Mouse (Mus musculus): ENCODE measurements around the gene Inf2. TPM values are rescaled to one million over a fixed set of nuclear protein-coding genes. Genes with fewer than 3 reads are reported as not detected.

Gene Inf2
- polyA plus RNA-seq, 1 experiment, result 11.0 TPM

DNA sequence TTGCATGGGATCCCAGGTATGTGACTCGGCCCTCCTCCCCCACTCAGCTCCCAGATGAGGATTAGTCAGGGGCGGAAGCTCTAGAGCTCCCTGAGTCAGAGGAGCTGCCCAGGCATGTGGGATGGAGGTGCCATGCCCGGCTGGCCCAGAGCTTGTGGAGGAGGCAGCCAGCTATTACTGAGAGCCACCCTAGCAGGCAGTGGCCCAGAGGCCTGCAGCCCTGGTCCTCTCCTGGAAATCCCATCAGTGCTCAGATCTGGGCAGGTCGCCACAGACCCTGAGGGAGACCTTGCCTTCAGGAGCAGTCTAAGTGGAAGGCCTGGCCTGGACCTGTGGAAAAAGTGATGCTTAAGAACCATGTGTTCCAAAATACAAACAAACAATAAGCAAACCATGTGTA, 7.0 kb downstream of the Inf2 start:
- Histone ChIP-seq H3K27ac (ENCODE audit: insufficient read depth, low read depth, low read length) (no peak overlapping the region), H3K4me1 (ENCODE audit: control insufficient read depth, insufficient read depth, insufficient read length, low read length) (peaks cover 18% of the 10 kb centered on the region), H3K4me3 (ENCODE audit: low read depth, low read length) (no peak overlapping the region), H3K36me3 (ENCODE audit: control insufficient read depth, insufficient read depth, low read length) (no peaks in the 10 kb centered on the region), H3K27me3 (ENCODE audit: control insufficient read depth, insufficient read depth, low read length) (no peaks in the 10 kb centered on the region)
- 90% methylated on average over 4 of the region's 4 CpGs for WGBS
- TF ChIP-seq CTCF (IDR thresholded peaks at IDR 0.05; ENCODE audit: extremely low read depth, insufficient read length, insufficient replicate concordance, low read depth, low read length) (no peak), POLR2A (IDR thresholded peaks at IDR 0.05; ENCODE audit: low read depth, low read length) (no peak)

GRCm38 (mm10) chr12:112596454-112596853, 7.9 kb downstream of the Inf2 start:
- Histone ChIP-seq H3K36me3 (ENCODE audit: control insufficient read depth, insufficient read depth, low read length) (no peaks in the 10 kb centered on the region), H3K4me3 (ENCODE audit: low read depth, low read length) (no peak overlapping the region), H3K27me3 (ENCODE audit: control insufficient read depth, insufficient read depth, low read length) (no peaks in the 10 kb centered on the region), H3K4me1 (ENCODE audit: control insufficient read depth, insufficient read depth, insufficient read length, low read length) (peaks cover 18% of the 10 kb centered on the region), H3K27ac (ENCODE audit: insufficient read depth, low read depth, low read length) (no peak overlapping the region)
- no peak for TF ChIP-seq POLR2A (IDR thresholded peaks at IDR 0.05; ENCODE audit: low read depth, low read length)
- TF ChIP-seq CTCF (IDR thresholded peaks at IDR 0.05; ENCODE audit: extremely low read depth, insufficient read length, insufficient replicate concordance, low read depth, low read length), result no peak
- 66% methylated on average over 9 of the region's 9 CpGs for WGBS

DNA sequence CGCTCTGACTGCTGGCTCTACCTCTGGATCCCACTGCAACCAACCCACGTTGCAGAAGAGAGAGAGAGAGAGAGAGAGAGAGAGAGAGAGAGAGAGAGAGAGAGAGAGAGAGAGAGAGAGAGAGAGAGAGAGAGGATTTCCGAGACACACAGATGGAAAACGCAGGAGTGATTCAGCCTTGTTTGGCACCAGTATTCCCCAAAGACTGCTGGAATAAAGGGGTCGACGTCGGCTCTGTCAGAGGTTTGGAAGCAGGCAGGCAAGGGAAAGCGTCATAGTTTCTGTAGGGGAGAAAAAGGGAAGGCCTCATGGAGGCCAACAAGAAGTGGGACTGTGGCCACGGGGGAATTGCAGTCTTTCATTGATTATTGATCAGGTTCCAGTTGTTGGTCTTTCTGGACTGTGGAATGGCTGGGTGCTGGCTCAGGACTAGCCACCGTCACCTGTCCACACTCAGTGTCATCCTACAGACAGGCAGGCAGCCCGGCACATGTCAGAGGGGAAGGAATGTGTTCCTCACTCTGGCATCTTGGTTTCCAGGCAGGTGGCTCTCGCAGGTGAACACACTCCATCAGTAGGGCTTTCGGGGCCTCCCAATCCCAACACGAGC, 8.4 kb downstream of the Inf2 start:
- TF ChIP-seq POLR2A (IDR thresholded peaks at IDR 0.05; ENCODE audit: low read depth, low read length) (no peak), CTCF (IDR thresholded peaks at IDR 0.05; ENCODE audit: extremely low read depth, insufficient read length, insufficient replicate concordance, low read depth, low read length) (no peak)
- WGBS, result 79% methylated on average over 14 of the region's 14 CpGs

GRCm38 (mm10) chr12:112597618-112598017, 9.0 kb downstream of the Inf2 start:
- Histone ChIP-seq H3K27ac (ENCODE audit: insufficient read depth, low read depth, low read length) (no peak overlapping the region), H3K36me3 (ENCODE audit: control insufficient read depth, insufficient read depth, low read length) (no peaks in the 10 kb centered on the region), H3K27me3 (ENCODE audit: control insufficient read depth, insufficient read depth, low read length) (no peaks in the 10 kb centered on the region), H3K4me3 (ENCODE audit: low read depth, low read length) (no peak overlapping the region), H3K4me1 (ENCODE audit: control insufficient read depth, insufficient read depth, insufficient read length, low read length) (peaks cover 18% of the 10 kb centered on the region)
- TF ChIP-seq CTCF (IDR thresholded peaks at IDR 0.05; ENCODE audit: extremely low read depth, insufficient read length, insufficient replicate concordance, low read depth, low read length), result no peak
- no peak for TF ChIP-seq POLR2A (IDR thresholded peaks at IDR 0.05; ENCODE audit: low read depth, low read length)
- WGBS, result 87% methylated on average over 8 of the region's 8 CpGs

More for the DNA sequence above, 8.4 kb downstream of the Inf2 start:
- H3K36me3 ChIP-seq (ENCODE audit: control insufficient read depth, insufficient read depth, low read length), result no peaks in the 10 kb centered on the region
- no peaks in the 10 kb centered on the region for H3K27me3 ChIP-seq (ENCODE audit: control insufficient read depth, insufficient read depth, low read length)
- H3K4me1 ChIP-seq (ENCODE audit: control insufficient read depth, insufficient read depth, insufficient read length, low read length), result peaks cover 18% of the 10 kb centered on the region
- no peak overlapping the region for H3K4me3 ChIP-seq (ENCODE audit: low read depth, low read length)
- no peak overlapping the region for H3K27ac ChIP-seq (ENCODE audit: insufficient read depth, low read depth, low read length)

DNA sequence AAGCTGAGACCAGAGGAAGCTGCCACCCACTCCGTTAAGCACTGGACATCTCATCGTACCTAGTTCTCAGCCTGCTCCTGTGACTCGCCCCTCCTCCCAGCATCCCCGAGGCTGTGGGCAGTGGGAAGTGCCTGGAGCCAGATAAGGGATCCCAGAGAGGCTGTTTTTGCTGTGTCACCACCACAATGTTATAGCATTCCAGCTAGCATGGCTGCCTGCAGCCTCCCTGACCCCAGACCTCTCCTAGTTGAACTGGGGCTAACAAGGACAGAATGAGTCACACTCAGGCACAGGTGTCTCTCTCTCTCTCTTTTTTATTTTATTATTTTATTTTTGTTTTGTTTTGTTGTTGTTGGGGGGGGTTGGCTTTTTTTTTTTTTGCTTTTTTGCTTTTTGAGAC, 10.6 kb downstream of the Inf2 start:
- H3K4me1 ChIP-seq (ENCODE audit: control insufficient read depth, insufficient read depth, insufficient read length, low read length), result peaks cover 6% of the 10 kb centered on the region; the same call in 1 of the 2 replicates
- TF ChIP-seq CTCF (IDR thresholded peaks at IDR 0.05; ENCODE audit: extremely low read depth, insufficient read length, insufficient replicate concordance, low read depth, low read length) (no peak), POLR2A (IDR thresholded peaks at IDR 0.05; ENCODE audit: low read depth, low read length) (no peak)
- no peaks in the 10 kb centered on the region for H3K27me3 ChIP-seq (ENCODE audit: control insufficient read depth, insufficient read depth, low read length)
- H3K36me3 ChIP-seq (ENCODE audit: control insufficient read depth, insufficient read depth, low read length), result no peaks in the 10 kb centered on the region
- no peak overlapping the region for H3K4me3 ChIP-seq (ENCODE audit: low read depth, low read length)
- H3K27ac ChIP-seq (ENCODE audit: insufficient read depth, low read depth, low read length), result no peak overlapping the region
- 55% methylated on average over 4 of the region's 4 CpGs for WGBS

DNA sequence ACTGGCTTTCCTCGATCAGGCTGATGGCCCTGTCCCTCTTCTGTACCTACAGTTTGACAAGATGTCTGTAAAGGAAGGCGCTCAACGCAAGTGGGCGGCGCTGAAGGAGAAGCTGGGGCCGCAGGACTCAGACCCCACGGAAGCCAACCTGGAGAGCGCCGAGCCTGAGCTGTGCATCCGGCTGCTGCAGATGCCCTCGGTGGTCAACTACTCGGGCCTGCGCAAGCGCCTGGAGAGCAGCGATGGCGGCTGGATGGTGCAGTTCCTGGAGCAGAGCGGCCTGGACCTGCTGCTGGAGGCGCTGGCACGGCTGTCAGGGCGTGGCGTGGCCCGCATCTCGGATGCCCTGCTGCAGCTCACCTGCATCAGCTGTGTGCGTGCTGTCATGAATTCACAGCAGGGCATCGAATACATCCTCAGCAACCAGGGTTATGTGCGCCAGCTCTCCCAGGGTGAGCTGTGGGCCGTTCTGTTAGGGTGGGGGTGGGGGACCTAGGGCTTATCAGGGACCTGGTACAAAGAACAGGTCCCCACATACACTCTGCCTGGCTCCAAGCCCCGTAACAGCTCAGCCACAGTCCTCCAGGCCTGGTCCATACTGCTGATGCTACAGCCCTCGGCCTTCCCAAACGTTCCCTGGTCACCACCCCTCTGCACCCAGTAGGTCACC, 11.5 kb downstream of the Inf2 start:
- no peak for TF ChIP-seq CTCF (IDR thresholded peaks at IDR 0.05; ENCODE audit: extremely low read depth, insufficient read length, insufficient replicate concordance, low read depth, low read length)
- no peak for TF ChIP-seq POLR2A (IDR thresholded peaks at IDR 0.05; ENCODE audit: low read depth, low read length)
- WGBS, result 85% methylated on average over 30 of the region's 30 CpGs
- Histone ChIP-seq H3K4me1 (ENCODE audit: control insufficient read depth, insufficient read depth, insufficient read length, low read length) (no peaks in the 10 kb centered on the region), H3K4me3 (ENCODE audit: low read depth, low read length) (no peak overlapping the region), H3K36me3 (ENCODE audit: control insufficient read depth, insufficient read depth, low read length) (no peaks in the 10 kb centered on the region), H3K27me3 (ENCODE audit: control insufficient read depth, insufficient read depth, low read length) (no peaks in the 10 kb centered on the region), H3K27ac (ENCODE audit: insufficient read depth, low read depth, low read length) (no peak overlapping the region)

DNA sequence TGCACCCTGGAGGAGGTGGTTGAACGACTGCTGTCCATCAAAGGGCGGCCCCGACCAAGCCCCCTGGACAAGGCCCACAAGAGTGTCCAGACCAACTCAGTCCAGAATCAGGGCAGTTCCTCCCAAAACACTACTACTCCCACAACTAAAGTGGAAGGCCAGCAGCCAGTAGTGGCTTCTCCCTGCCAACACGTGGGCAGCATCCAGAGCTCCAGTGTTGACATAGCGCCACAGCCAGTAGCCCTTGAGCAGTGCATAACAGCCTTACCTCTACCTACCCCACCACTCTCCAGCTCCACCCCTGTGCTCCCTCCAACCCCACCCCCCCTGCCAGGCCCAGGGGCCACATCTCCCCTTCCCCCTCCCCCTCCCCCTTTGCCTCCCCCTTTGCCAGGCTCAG, 15.4 kb downstream of the Inf2 start:
- 0 out of 2 replicates have a peak, but pooled peaks cover 2% of the 10 kb centered on the region for H3K36me3 ChIP-seq (ENCODE audit: control insufficient read depth, insufficient read depth, low read length)
- H3K4me3 ChIP-seq (ENCODE audit: low read depth, low read length), result no peak overlapping the region
- H3K4me1 ChIP-seq (ENCODE audit: control insufficient read depth, insufficient read depth, insufficient read length, low read length), result no peaks in the 10 kb centered on the region
- WGBS, result 77% methylated on average over 5 of the region's 5 CpGs
- TF ChIP-seq CTCF (IDR thresholded peaks at IDR 0.05; ENCODE audit: extremely low read depth, insufficient read length, insufficient replicate concordance, low read depth, low read length), result no peak
- TF ChIP-seq POLR2A (IDR thresholded peaks at IDR 0.05; ENCODE audit: low read depth, low read length), result no peak
- no peaks in the 10 kb centered on the region for H3K27me3 ChIP-seq (ENCODE audit: control insufficient read depth, insufficient read depth, low read length)
- H3K27ac ChIP-seq (ENCODE audit: insufficient read depth, low read depth, low read length), result no peak overlapping the region

Measured in small intestine, adult 2 months (tissue).